Mouse (Mus musculus) monocyte, adult 59 days (primary cell): ENCODE results near the gene Arhgap9. TPM values are rescaled to one million over a fixed set of nuclear protein-coding genes. Genes with fewer than 3 reads are reported as not detected.

ENCODE experiments used
- total RNA-seq, 2 experiments: library from RNA; stranded (reverse); gene quantifications; one replicate each; pipeline ENCODE4 v1.2.4; 2023

Gene Arhgap9
- 100 to 1,000 TPM; 216 to 240 TPM for total RNA-seq

DNA sequence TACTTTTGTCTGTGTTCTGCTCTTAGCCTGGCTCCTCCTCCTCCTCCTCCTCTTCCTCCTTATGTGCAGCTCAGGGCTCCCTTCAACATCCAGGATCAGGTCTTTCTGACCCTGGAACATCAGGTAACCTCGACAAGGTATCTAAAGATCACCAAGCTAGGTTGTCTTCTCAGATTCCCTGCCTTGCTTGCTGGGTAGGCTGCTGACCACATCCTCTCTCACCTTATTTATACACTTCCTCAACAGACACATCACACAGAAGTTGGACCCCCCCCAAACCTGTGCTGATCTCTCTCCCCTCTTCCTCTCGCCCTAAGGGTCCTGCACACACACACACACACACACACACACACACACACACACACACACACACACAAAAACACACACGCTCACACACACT, at the start of gene Arhgap9:
TSS of gene Arhgap9 (plus strand) at position 344 of the 400 bp plus-strand sequence.

DNA sequence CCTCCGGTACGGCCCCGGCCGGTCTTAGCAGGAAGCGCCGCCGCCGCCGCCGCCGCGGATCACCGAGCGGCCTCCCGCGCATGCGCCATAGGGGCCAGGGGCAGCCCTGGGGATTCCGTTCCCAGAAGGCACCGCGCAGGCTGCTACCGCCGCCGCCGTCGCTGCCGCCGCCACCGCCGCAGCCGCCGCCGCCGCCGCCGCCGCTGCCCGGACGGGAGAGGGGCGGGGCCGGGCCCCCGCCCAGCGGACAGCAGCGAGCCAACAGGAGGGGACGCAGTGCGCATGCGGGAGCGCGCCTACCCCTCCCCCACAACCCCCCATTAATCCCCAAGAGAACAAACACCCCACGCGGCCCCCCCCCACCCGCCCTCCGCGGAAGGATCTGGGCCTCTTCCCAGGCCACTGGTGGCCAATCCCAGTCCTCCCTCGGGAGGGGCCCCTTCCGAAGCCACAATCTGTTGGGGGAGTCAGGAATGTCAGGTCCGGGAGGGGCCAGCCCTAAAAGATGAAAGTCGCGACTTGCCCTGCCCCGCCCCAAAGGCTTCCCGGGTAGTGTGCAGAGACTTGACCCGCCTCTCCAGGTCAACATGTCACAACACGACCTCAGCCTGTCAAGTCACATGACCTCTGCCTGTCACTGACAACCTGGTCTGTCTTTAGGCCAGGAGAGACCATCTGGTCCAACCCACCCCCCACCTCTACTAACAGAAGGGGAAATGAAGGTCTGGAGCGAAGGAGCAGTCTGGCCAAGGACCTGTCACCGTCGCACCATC, 32.8 kb upstream of the Arhgap9 start, which contains the start of gene Mbd6:
TSS of gene Mbd6 (minus strand) at position 219 of the 773 bp plus-strand sequence.

DNA sequence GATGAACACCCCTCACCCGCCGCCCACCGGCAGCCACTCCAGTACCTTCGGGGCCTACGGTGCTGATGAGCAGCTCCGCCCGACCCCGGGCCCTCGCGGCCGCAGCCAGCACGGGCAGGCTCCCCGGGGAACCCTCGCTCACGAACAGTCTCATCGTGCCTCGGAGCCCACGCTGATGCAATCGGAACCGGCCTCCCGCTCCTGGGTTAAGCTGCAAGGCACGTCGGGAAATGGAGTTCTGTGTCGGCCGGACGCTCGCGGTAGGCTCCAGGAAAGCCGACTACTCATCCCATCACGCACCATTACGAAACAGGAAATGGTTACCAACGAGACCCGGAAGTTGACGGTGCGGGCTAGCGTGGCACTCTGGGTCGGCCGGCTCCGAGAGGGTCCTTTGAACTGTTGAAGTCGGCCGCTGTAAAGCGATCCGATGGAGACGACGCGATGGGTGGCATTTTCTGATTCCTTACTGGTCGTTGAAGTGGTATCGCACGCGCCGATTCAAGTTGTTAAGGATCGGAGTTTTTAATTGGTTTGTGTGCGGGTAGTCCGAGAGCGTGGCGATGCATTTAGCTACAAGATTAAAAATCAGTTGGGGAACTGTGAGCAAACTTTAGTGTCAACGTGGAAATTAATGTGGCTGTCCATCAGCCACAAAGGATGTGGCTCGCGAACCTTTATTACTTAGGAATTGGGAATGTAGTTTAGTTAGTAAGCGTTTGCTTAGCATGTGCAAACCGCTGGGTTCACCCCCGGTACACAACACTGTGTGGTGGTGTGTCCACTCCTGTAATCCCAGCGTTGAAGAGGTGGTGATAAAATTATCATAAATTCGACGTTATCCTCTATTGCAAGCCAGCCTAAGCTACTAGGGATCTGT, 10.0 kb upstream of the Arhgap9 start, which contains the start of gene Mars:
TSS of gene Mars (minus strand) at position 311 of the 880 bp plus-strand sequence.

DNA sequence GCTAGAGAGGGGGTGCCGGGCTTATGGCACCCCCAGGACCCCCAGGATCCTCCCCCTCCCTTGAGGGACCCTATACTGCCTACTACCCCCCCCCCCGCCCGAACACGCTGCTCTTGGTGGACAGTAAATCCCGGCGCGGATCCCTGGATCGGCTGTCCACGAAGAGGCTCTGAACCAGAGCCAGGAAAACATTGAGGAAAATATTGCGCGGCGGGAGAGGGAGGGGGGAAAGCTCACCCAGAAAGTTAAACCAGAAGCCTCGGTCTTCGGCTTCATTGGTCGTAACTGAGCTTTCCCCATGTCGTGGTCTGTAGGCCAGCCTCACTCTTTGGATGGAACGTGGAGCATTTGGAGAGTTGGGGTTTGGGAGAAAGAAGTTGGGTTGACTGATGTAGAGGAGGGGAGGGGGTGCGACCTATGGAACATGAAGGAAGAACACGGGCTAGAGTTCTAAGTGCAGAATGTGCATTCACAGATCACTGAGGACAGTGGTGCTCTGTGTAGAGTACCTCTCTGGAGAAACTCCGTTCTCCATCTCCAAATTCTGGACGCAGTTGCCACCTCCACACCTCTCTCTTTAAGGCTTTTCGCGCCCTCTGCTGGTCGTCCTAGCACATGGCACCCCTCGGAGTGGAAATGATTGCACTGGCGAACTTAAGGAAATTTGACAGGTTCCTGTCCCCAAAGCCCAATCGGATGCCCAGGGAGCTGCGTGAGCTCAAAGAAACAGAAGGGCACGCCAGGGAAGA, 20.3 kb downstream of the Arhgap9 start, which contains the start of gene Gli1:
TSS of gene Gli1 (minus strand) at position 84 of the 749 bp plus-strand sequence.

DNA sequence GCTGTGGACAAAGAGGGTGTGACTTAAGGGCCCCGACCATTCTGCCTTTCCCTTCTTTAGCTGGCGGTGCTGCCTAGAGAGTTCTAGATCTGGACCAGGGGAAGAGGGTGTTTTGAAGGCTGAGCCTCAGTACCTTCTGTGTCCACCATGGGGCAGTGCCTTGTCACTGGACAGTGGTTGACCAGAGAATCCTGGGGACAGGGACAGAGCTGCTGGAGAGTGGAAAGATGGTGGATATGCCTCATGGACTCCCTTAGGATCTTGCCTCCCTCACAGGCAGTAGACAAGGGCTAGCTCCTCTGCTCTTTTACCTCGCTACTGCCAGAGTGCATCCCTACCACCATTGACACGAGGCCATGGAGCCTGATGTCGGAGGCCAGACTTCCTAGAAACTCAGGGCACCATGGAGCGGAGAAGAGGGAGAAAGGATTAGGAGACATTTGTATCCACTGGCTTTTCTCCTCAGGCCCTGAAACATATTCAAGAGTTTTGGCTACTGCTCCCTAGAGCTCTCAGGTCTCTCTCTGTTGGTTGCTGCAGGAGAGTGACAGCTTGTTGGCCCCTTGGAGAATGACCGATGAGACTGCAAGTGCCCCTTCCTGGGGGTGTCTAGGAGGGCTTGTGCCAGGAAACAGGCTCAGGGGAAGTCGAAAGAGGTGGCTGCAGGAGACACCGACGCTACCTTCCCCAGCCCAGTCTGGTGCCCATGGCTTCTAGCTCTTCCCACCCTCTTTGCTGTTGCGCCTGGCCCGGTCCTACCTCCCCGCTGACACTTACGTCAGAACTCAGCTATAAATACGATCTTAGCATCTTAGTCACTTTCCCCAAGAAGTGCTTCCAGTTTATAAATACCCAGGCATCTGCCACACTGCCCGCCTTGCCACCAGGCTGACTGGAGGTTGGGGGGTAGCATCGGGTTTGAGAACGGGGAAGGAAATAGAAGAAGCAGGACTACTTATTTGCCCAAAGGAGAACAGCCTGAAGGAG, 32.4 kb downstream of the Arhgap9 start, which contains the start of gene Inhbe:
TSS of gene Inhbe (minus strand) at position 503 of the 987 bp plus-strand sequence.

DNA sequence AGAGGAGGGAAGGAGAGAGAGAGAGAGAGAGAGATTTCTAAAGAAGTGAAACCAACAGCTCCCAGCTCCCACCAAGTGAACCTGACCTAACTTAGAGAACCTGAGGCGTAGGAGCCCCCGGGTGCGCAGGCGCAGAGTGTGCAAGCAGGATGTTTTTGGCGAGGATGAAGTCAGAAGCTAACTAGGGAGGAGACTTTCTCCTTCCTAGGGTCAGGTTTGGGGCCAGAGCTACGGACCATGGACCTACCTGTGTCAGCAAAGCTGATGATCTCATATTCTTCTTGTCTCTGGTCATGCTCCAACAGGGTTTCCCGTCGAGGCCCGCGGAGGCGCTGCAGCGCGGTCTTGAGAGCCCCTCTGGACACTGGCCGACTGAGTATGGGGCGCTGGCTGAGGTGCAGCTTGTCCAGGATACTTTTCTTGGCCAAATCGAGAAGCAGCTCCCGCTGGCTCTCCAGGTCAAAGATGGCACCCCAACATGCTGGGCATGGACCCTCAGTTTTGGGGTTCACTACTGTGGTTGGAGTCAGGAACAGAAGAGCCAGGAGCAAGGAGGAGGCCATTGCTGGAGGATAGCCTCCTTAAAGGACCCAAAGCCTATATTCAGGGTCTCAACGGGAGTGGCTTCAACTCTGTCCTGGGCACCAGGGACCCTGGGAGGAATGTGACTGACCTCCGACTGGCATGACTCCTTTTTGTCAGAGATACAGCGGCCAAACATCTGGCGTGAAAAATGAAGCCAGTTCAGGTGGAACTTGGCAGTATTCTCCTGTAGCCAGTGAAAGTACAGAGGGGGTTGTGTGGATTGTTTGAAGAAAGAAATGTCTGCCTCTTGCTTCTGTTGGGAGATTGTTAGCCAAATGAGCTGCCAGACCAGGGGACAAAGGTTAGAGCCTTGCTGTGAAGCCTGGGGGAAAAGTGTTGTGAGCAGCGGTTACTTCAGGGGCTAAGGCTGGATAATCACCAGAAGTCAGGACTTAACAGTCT, 48.4 kb downstream of the Arhgap9 start, which contains the start of gene Inhbc:
TSS of gene Inhbc (minus strand) at position 598 of the 987 bp plus-strand sequence.

Other genes with a start within 250 kb of the Arhgap9 start
- 10 to 100 TPM; 32.9 to 33.7 TPM for gene Agap2, start 246.7 kb upstream of the Arhgap9 start, total RNA-seq
- gene Os9, start 200.8 kb upstream of the Arhgap9 start, total RNA-seq, result 100 to 1,000 TPM; 136 to 140 TPM
- 100 to 1,000 TPM; 257 to 262 TPM for gene B4galnt1, start 156.7 kb upstream of the Arhgap9 start, total RNA-seq
- gene Slc26a10, start 141.3 kb upstream of the Arhgap9 start, total RNA-seq, result not detected
- gene Arhgef25, start 131.9 kb upstream of the Arhgap9 start, total RNA-seq, result under 1 TPM in 1 of 2 experiments, not detected in 1; 0.55 TPM
- gene Dtx3, start 126.2 kb upstream of the Arhgap9 start, total RNA-seq, result 10 to 100 TPM; 24.6 to 28.6 TPM
- gene Pip4k2c, start 110.4 kb upstream of the Arhgap9 start, total RNA-seq, result 10 to 100 TPM; 20.6 to 21.1 TPM
- 1 to 10 TPM; 2.4 to 3.3 TPM for gene Kif5a, start 58.6 kb upstream of the Arhgap9 start, total RNA-seq
- 100 to 1,000 TPM; 111 to 113 TPM for gene Dctn2, start 55.6 kb upstream of the Arhgap9 start, total RNA-seq
- gene Mbd6, start 32.9 kb upstream of the Arhgap9 start, total RNA-seq, result 100 to 1,000 TPM; 116 to 118 TPM
- gene Mars, start 10.2 kb upstream of the Arhgap9 start, total RNA-seq, result 10 to 100 TPM; 37.6 to 42.2 TPM
- under 1 TPM in 1 of 2 experiments, not detected in 1; 0.66 TPM for gene Gli1, start 20.0 kb downstream of the Arhgap9 start, total RNA-seq
- gene Inhbe, start 32.4 kb downstream of the Arhgap9 start, total RNA-seq, result not detected
- gene Inhbc, start 48.5 kb downstream of the Arhgap9 start, total RNA-seq, result not detected
- gene R3hdm2, start 58.4 kb downstream of the Arhgap9 start, total RNA-seq, result 100 to 1,000 TPM in 1 of 2 experiments, 10 to 100 TPM in 1; 98.4 to 116 TPM
- 1 to 10 TPM; 1.0 to 3.7 TPM for gene Stac3, start 179.7 kb downstream of the Arhgap9 start, total RNA-seq
- gene Ndufa4l2, start 193.0 kb downstream of the Arhgap9 start, total RNA-seq, result not detected
- 10 to 100 TPM; 12.1 to 12.7 TPM for gene Shmt2, start 200.5 kb downstream of the Arhgap9 start, total RNA-seq
- gene Nxph4, start 212.6 kb downstream of the Arhgap9 start, total RNA-seq, result not detected